Mouse (Mus musculus) heart, adult 11 months (tissue): ENCODE data around the gene Whrn.
A peak's percentile ranks its signal among the peaks of the same experiment; 100 is the strongest.

Source experiments
- DNase-seq: peaks from one replicate; pipeline ENCODE4 v3.0.0; 2022

Gene Whrn

GRCm38 (mm10) chr4:63404205-63404604 is 91.6 kb downstream of the Whrn start:
- peak; percentile 96 for DNase-seq

GRCm38 (mm10) chr4:63403040-63403959 is 92.5 kb downstream of the Whrn start, which contains the start of gene Akna:
Gene Akna, minus strand, starts transcription at chr4:63403354.
- DNase-seq: peak; percentile 100

GRCm38 (mm10) chr4:63402558-63402957 is 93.2 kb downstream of the Whrn start:
- no peak for DNase-seq

GRCm38 (mm10) chr4:63402056-63402455 is 93.7 kb downstream of the Whrn start:
- no peak for DNase-seq

- DNase-seq: peak; percentile 95
Measured at GRCm38 (mm10) chr4:63401620-63402019, 94.2 kb downstream of the Whrn start.

- DNase-seq: peak; percentile 94
Measured at GRCm38 (mm10) chr4:63400541-63401306, 95.1 kb downstream of the Whrn start.

- peak; percentile 98 for DNase-seq
Measured at GRCm38 (mm10) chr4:63399691-63400270, 96.0 kb downstream of the Whrn start.

GRCm38 (mm10) chr4:63398854-63399609 is 96.8 kb downstream of the Whrn start:
- DNase-seq: peak; percentile 98

GRCm38 (mm10) chr4:63397981-63398537 is 97.7 kb downstream of the Whrn start:
- DNase-seq: peak; percentile 91

- no peak for DNase-seq
Measured at GRCm38 (mm10) chr4:63391322-63391721, 104.5 kb downstream of the Whrn start.

- DNase-seq: peak; percentile 94
Measured at GRCm38 (mm10) chr4:63389887-63390528, 105.8 kb downstream of the Whrn start.

GRCm38 (mm10) chr4:63389121-63389886 is 106.5 kb downstream of the Whrn start:
- peak; percentile 90 for DNase-seq

- no peak for DNase-seq
Measured at GRCm38 (mm10) chr4:63388029-63388428, 107.8 kb downstream of the Whrn start.

GRCm38 (mm10) chr4:63385784-63386183 is 110.0 kb downstream of the Whrn start:
- no peak for DNase-seq

GRCm38 (mm10) chr4:63385253-63385652 is 110.5 kb downstream of the Whrn start:
- no peak for DNase-seq

GRCm38 (mm10) chr4:63384262-63384661 is 111.5 kb downstream of the Whrn start:
- DNase-seq: no peak

GRCm38 (mm10) chr4:63383474-63383873 is 112.3 kb downstream of the Whrn start:
- no peak for DNase-seq

- DNase-seq: no peak
Measured at GRCm38 (mm10) chr4:63382676-63383369, 113.0 kb downstream of the Whrn start.

- DNase-seq: no peak
Measured at GRCm38 (mm10) chr4:63377483-63377882, 118.3 kb downstream of the Whrn start.

- DNase-seq: peak; percentile 91
Measured at GRCm38 (mm10) chr4:63375367-63375766, 120.4 kb downstream of the Whrn start.
